Mouse (Mus musculus) gastrocnemius, postnatal 36 days (tissue): ENCODE measurements at regions not wholly inside any gene's neighbourhood (a gene's known extent, or its start where the extent isn't known, plus 50 kb on each side); places are given as distances from the start of the nearest gene placed in this dataset.
A peak's percentile ranks its signal among the peaks of the same experiment; 100 is the strongest.

Source experiments
- DNase-seq, 2 experiments: peaks; one replicate each; pipeline ENCODE4 v3.0.0; 2022
- intact Hi-C: fragments of 180-260 bp; cut with DNase I; formaldehyde crosslinking; loops from one replicate; pipeline ENCODE4 v1.15.1; 2025

- no peak for DNase-seq
- intact Hi-C loops: no loop called here
These were observed 147.3 kb upstream of the Cd180 start for GRCm38 (mm10) chr13:102545845-102546615.

DNA sequence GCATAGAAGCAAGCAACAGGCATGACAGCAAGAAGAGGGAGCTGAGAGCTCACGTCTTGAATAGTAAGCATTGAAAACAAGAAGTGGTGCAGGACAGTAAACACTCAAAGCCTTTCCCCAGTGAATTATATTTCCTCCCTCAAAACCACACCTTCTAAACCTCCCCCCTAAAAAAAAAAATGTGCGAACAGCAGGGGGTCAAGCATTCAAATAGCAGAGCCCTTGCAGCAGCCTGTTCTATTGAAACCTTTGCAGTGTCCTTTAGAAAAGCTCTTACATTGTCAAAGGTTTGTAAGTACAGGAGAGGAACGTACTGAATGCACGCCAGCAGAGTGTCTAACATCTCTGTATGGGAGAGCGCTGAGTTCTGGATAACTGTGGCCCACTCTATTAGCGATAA is 145.1 kb upstream of the Cd180 start:
- DNase-seq: no peak
- intact Hi-C loops: no loop called here

GRCm38 (mm10) chr13:102566846-102567572 is 126.3 kb upstream of the Cd180 start:
- intact Hi-C loops: no loop called here
- DNase-seq: no peak

DNA sequence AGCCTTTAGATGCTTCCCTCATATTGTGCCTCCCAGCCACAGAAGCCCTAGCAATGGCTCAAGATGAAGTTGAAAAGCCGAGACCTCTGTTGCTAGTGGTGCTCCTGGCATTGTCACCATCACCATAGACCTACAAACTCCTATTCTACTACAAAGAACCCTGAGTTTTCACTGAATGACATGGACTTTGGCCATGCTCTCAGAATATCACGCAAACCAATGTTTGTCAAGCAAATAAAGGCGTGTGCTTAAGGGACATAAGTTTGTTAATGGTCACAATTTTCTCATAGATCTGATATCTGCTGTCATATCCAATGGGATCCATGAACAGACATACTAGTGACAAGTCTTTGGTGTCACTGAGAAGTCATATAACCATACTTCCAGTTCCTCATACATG is 123.8 kb upstream of the Cd180 start:
- no peak for DNase-seq
- intact Hi-C loops: no loop called here

GRCm38 (mm10) chr13:102570286-102570685 is 123.1 kb upstream of the Cd180 start:
- no peak for DNase-seq
- intact Hi-C loops: no loop called here

DNA sequence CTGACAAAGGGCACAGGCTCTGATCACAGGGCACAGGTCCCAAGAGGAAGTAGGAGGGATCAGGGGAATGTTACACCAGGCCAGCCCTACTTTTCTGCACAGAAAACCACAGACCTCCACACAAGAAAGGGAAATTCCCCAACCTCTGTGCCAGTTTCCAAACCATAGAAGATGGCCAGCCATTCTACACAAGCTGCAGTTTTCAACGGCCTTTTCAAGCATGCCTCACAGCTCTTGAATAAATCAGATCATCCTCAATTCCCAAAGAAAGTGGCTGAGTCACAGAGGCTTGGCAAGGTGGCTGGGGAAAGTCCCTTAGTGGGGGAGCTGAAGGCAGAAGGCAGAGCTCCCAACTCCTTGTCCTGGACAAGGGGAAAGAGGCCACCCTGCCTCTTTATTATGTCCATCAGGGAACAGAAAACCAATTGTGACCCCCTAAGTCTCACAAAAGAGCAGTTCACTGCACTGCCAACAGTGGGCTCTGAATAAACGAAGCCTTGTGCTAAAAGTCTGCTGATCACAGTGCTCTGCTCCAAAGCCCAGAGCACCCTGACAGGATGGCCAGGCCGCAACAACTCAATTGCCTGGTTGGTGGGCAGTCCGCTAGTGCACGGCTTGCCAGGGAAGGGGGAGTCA is 120.0 kb upstream of the Cd180 start:
- intact Hi-C loops: no loop called here
- peak; percentile 40 to 53 for DNase-seq

DNA sequence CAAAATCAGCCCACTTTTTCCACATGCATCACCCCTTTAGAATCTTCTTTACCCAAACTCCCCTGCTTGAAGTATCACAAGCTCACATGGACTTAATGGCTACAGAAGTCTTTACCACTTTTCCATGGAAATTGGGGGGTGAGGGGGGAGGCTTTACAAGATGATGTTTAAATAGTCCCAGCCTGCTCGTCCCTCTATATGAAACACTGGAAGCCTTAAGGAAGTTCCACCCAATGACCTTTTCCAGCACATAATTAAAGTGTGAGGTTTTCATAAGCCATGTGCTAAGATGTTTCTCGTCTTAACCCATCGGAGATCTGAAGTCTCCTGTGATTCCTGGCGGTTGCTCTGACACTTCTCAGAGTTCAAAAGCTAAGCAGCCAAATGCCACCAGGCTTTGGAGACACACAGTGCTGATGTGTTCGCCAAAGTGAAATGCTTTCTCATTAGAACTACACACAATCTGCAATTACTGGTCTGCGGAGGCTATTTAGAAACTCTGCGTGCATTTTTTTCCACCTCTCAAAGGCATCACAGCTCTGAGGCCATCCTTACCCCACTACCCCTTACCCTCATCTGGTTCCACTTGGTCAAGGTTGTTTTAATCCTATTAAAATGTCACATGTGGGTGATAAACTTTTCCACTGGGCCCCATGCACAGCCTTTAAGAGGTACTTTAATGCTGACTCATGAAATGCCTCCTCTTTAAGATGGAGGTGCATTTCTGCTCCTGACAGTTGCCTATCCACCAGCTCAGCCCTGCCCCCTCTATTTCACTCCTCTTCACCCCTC is 116.3 kb upstream of the Cd180 start:
- DNase-seq: no peak
- intact Hi-C loops: no loop called here

GRCm38 (mm10) chr13:102578811-102579210 is 114.5 kb upstream of the Cd180 start:
- intact Hi-C loops: no loop called here
- DNase-seq: no peak

DNA sequence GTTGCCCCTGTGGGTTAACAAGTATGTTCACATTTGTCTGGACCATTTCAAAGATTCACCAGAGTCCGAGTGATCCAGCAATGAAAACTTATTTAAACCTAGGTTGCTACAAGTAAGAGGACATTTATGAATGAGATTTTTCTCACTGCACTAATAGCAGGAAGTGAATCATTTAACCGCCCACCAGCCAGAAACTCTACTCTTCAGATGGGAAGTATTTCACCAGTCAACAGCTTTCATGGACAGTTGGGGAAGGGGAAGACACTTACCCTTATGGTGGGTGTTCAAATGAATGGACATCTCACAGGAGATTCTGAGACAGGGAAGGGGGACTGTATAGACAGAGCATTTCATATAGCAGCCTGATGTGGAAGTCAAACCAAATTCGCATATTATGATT is 113.7 kb upstream of the Cd180 start:
- no peak for DNase-seq

DNA sequence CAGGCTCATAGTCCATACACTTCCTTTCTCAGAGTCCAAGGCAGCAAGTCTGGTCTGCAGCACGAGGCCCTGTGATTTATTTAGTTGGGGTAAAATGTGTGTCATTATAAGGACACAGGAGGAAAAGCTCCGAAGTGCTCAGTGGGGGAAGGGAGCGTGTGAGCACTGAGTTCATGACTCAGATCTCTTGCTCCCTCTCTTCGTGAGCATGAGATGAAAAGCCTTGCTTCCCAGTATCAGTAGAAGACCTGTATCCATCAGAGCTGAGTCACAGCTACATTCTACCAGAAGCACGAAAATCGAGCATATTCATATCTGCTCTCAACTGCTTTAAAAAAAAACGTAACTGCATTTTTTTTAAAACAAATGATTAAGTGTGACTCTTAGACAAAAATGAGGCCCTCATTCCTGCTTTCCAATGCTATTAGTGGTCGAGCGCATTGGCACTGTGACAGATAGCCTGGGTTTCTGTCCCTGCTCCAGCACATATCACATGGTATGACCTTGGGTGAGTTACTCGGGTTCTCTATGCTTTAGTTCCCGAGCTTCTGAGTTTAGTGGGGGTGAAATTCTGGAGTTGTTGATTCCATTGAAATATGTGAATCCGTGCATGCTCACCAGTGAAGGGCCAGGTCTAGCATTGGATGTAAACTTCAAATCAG is 109.2 kb upstream of the Cd180 start:
- DNase-seq: no peak
- intact Hi-C loops: no loop called here

More for the DNA sequence above, 113.7 kb upstream of the Cd180 start:
- intact Hi-C loops: no loop called here

DNA sequence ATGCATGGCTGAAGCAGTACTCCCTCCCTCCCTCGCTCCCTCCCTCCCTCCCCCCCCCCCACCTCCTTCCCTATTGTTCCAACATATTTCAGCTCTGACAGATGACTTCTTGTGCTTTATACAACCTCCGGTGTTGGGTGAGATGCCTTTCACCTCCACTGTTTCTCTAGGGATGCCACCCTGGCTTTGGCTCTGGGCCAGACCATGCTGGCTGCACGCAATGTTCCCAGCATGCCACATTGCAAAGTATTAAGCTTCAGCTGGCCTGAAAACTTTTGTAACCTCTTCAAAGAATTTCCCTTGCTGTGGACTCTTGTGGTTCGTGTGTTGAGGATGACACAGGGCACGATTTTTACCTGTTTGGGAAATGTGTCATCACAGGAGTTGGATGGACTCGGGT is 107.1 kb upstream of the Cd180 start:
- DNase-seq: no peak
- intact Hi-C loops: no loop called here

GRCm38 (mm10) chr13:102589680-102590435 is 103.5 kb upstream of the Cd180 start:
- intact Hi-C loops: no loop called here
- DNase-seq: no peak

- intact Hi-C loops: no loop called here
- no peak for DNase-seq
These were observed 101.4 kb upstream of the Cd180 start for GRCm38 (mm10) chr13:102591803-102592537.

- DNase-seq: peak; percentile 48 to 76
- intact Hi-C loops: no loop called here
These were observed 99.8 kb upstream of the Cd180 start for GRCm38 (mm10) chr13:102593405-102594200.

- DNase-seq: no peak
- intact Hi-C loops: no loop called here
These were observed 99.2 kb upstream of the Cd180 start for GRCm38 (mm10) chr13:102594201-102594600.

DNA sequence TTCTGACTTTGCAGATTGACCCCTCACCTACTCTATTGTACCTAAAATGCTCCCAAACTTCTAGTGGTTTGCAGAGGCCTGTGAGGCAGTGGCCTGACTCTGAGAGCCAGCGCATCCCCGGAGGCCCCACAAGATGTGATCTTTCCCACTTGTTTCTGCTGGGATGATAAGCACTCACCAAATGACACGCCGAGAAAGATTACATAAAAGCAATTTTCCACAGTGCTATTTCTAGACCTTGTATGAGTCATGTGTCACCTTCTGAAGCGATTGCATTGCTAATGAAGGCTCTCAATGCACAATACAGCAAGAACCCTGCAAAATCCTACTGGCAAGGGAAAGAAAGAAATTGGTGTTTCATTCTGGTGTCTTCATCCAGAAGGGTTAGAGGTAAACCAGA is 97.8 kb upstream of the Cd180 start:
- intact Hi-C loops: no loop called here
- no peak for DNase-seq

DNA sequence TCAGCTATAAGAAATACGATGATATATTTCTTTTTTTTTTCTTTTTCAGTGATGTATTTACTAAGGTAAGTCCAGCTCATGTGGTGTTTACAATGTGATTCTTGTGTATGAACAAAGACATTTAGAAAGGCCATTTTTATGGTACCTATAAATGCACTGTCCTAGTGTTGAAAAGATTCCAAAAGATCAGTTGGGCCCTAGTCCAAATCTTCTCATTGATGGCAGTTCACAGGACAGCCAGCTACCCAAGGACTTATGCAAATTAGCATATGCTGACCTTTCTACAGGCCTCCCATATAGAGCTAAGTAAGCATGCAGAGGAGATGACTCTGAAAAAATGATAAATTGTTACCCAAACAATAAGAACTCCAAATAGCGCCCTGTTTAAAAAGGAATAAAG is 97.3 kb upstream of the Cd180 start:
- intact Hi-C loops: no loop called here
- no peak for DNase-seq

DNA sequence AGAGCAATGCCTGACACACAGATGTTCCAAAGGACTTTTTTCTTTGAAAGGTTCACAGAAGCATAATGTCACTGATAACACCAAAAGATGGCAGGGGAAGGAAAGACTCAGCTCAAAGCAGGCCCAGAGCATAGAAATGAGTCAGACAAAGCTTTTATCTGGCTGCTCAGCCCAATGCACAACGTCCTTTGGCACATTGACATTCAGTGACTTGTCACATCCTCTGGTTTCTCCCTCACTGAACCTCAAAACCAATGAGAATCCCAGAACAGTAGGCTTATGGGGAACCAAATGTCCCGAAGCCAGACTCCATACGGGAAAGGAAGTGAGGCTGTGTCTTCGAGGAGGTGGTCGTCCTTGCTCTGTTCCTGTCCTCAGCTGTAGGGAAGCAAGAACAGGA is 95.2 kb upstream of the Cd180 start:
- no peak for DNase-seq
- intact Hi-C loops: no loop called here
